Mouse (Mus musculus) MEL (cell line): ENCODE results near the gene Chrng.

Experiments used
- CTCF ChIP-seq, 3 experiments: IDR thresholded peaks in 2 of 3; conservative IDR thresholded peaks in 1 of 3; 2 replicates each; pipeline ENCODE4 v1.5.1; 2011 to 2012; ENCODE audit warnings: low read length in 3 of 3, low read depth in 2 of 3, mild to moderate bottlenecking in 2 of 3, improper control_type of control experiment in 1 of 3, inconsistent platforms in 1 of 3, mixed read lengths in 1 of 3, moderate library complexity in 1 of 3; ENCODE audit not compliant: control insufficient read depth in 1 of 3, insufficient read depth in 1 of 3, poor library complexity in 1 of 3, severe bottlenecking in 1 of 3
- ETS1 ChIP-seq: IDR thresholded peaks from 2 replicates; pipeline ENCODE4 v1.6.1; 2012; ENCODE audit warnings: low read depth, mild to moderate bottlenecking, inconsistent platforms, low read length, improper control_type of control experiment, moderate library complexity
- MAX ChIP-seq: IDR thresholded peaks from 2 replicates; pipeline ENCODE4 v1.6.1; 2011; ENCODE audit warnings: low read length, improper control_type of control experiment
- NELFE ChIP-seq: IDR thresholded peaks from 2 replicates; pipeline ENCODE4 v1.6.1; 2011; ENCODE audit warnings: low read depth, low read length, improper control_type of control experiment
- POLR2A ChIP-seq, 2 experiments: IDR thresholded peaks; 2 replicates each; pipeline ENCODE4 v1.6.1; 2011 to 2012; ENCODE audit warnings: low read length in 2 of 2, mild to moderate bottlenecking in 2 of 2, control low read depth in 1 of 2, improper control_type of control experiment in 1 of 2, low read depth in 1 of 2, moderate library complexity in 1 of 2; ENCODE audit not compliant: control insufficient read depth in 1 of 2, insufficient read depth in 1 of 2, poor library complexity in 1 of 2
- ZC3H11A ChIP-seq: IDR thresholded peaks from 2 replicates; pipeline ENCODE4 v1.6.1; 2012; ENCODE audit warnings: low read depth, mild to moderate bottlenecking, inconsistent platforms, low read length, improper control_type of control experiment
- ZKSCAN1 ChIP-seq: IDR thresholded peaks from 2 replicates; pipeline ENCODE4 v1.6.1; 2012; ENCODE audit warnings: low read depth, mild to moderate bottlenecking, inconsistent platforms, low read length, improper control_type of control experiment, moderate library complexity
- ZNF384 ChIP-seq: IDR thresholded peaks from 2 replicates; pipeline ENCODE4 v1.6.1; 2012; ENCODE audit warnings: low read depth, mild to moderate bottlenecking, inconsistent platforms, low read length, improper control_type of control experiment

DNA sequence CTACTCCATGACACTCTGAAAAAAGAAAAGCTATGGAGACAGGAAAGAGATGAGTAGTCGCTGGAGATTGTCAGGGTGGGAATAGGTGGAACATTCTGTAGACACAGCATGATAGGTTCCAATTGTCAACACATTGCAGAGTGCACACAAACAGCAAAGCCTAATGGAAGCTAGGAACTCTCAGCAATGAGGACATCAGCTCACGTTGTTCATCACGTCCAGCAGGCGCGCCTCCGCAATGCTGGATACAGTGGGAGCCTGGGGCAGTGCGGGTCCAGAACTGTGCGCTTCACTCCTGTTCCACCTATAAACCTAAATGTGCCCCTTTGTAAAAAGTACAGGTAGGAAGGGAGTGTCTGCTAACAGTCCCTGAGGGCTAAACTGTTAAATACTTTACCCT, 38.6 kb downstream of the Chrng start:
- no peak for TF ChIP-seq ZC3H11A
- no peak for TF ChIP-seq ETS1
- TF ChIP-seq CTCF (IDR thresholded peaks at IDR 0.05 in 2 of 3, conservative IDR thresholded peaks at IDR 0.05 in 1 of 3; ENCODE audit: control insufficient read depth in 1 of 3, insufficient read depth in 1 of 3, low read depth in 2 of 3, low read length in 3 of 3, poor library complexity in 1 of 3, severe bottlenecking in 1 of 3) = no peak
- TF ChIP-seq POLR2A (IDR thresholded peaks at IDR 0.05; ENCODE audit: control insufficient read depth in 1 of 2, insufficient read depth in 1 of 2, low read depth in 1 of 2, low read length in 2 of 2, poor library complexity in 1 of 2) = no peak
- no peak for TF ChIP-seq MAX
- no peak for TF ChIP-seq ZNF384
- TF ChIP-seq NELFE = no peak
- no peak for TF ChIP-seq ZKSCAN1
